Mouse (Mus musculus) kidney, postnatal 4 days (tissue): ENCODE measurements around the gene Glcci1.
"Not testable (repeated sequence)": the region's sequence is repeated elsewhere in the genome, so short reads cannot be mapped to it uniquely, and the experiment has no call there.

Experiments
- DNase-seq, 2 experiments: peaks; one replicate each; pipeline ENCODE4 v3.0.0; 2021; ENCODE audit warnings: mixed read lengths in 2 of 2

Glcci1 gene

GRCm38 (mm10) chr6:8495827-8496222 lies 13.6 kb upstream of the Glcci1 start:
- DNase-seq, result peak in 1 of 2 experiments; percentile 26

DNA sequence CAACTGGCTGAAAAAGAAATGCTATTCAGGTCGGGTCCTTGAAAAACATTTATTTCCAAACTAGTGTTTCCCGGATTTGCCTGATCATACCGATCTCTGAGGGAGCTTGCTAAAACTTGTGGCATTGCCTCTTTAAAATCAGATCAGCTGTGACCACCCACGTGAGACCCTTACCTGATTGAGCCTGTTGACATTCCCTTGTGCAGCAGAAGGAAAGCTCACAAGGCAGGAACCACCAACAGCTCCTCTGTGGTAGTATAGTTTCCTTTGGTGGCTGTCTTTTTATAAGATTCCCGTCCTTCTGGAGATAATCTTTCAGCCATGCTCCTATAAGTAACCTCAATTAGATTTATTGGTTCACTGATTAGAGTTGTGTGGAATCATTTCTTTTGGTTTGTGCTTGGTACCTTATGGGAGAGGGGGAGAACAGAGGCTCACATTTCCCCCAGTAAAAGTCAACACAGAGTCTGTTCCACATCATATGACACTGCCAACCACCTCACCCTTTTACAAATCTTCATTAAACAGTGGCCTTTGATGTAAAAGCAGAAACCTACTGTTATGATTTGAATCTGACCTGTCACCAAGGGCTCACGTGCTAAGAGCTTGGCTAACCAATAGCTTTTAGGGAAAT lies 12.0 kb upstream of the Glcci1 start:
- no peak for DNase-seq

GRCm38 (mm10) chr6:8497868-8498257 lies 11.5 kb upstream of the Glcci1 start:
- DNase-seq, result peak in 1 of 2 experiments; percentile 19

GRCm38 (mm10) chr6:8498961-8499360 lies 10.4 kb upstream of the Glcci1 start:
- no peak for DNase-seq

DNA sequence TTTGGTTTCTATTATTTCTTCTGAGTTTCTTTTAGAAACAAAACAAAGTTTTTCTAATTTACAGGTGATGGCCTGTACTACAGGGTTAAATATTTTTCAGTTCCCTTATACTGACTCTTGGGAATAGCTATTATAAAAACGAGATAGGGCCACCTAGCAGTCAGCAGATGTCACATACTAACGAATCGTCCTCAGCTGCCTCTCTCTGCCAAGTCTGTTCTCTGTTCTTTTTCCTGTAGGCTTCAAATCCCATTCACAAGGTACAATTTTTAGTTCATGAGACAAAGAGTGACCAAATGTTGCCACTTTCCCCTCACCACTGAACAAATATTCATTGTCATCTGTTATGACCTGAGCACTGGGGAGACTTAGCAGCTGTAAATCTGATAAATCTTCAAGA lies 5.4 kb upstream of the Glcci1 start:
- DNase-seq, result no peak

GRCm38 (mm10) chr6:8504521-8505228 lies 4.7 kb upstream of the Glcci1 start:
- DNase-seq, result no peak

GRCm38 (mm10) chr6:8506631-8507030 lies 2.8 kb upstream of the Glcci1 start:
- no peak for DNase-seq

GRCm38 (mm10) chr6:8508883-8509536 lies 390 bp upstream of the Glcci1 start:
- DNase-seq, result peak; percentile 99 to 100

DNA sequence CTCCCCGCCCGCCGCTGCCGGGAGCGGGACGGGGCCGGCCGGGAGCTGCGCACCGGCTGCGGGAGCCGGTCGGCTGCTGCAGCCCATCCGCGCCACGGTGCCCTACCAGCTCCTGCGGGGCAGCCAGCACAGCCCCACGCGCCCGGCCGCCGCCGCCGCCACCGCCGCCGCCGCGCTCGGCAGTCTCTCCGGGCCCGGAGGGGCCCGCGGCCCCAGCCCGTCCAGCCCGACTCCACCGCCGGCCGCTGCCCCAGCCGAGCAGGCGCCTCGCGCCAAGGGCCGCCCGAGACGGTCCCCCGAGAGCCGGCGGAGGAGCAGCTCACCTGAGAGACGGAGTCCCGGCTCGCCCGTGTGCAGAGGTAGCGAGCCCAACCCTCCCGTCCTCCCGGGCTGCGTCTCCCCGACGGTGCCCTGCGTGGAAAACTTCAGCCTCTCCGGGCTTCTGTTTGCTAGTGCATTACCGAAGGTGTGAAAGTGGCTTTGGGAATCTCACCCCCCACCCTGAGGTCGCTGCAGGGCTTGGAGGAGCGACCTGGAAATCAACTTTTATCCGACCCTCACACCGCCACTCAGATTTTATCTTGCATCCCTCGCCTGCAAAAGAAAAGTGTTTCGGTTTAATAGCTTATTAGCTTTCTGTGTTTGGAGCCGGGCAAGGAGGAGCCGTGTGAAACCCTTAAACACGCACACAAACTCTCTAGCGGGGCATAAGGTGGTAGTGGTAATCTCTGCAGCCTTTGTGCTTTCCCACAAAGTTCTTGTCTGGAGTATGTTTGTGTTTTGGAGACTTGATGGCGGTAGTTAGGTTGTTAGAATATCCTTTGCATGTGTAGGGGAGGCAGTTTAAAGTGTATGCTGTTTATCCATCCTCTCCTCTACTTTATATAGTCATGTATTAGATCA lies 812 bp downstream of the Glcci1 start:
- peak; percentile 53 to 69 for DNase-seq

DNA sequence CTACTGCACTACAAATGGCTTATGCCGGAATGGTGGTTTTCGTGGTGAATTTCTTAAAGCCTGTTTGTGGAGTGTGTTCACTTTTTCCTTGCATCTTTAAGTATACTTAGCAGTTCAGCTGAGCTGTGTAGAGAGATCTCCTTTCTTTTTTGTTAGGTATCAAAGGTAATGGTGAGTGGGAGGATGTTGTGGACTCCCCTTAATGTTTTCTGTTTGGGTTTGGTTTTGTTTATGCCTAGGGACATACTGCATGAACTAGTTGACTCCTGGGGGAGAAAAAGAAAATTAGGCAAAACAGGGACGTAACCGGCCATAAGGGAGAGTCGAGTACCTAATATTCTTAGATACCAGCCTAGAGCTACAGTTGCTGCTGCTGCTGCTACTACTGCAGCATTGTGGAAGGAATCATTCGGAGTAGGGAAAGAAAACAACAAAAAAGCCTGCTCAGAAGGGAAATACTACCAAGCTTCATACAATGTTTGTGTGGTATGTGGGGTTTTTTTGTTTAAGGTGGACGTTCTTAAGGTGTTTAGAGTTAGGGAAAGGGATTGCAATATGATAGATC lies 1.5 kb downstream of the Glcci1 start:
- DNase-seq, result no peak

DNA sequence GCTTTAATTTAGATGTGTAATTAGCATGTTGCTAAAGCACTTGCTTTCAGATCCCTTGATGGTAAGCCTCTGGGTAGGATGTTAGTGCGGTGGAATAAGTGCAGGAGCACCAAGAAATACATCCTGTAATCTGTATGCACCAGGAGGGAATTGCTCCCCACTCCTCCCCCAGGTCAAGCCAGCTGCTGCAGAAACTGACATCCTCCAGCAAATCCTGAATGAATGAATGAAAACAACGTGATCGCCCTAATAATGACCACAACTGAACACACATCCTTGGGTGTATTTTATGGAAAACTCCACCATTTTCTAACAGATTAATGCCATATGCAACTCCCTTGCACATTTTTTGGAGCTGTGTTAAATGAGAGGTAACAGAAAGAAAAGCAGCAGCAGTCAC lies 2.0 kb downstream of the Glcci1 start:
- DNase-seq, result peak; percentile 16 to 25

DNA sequence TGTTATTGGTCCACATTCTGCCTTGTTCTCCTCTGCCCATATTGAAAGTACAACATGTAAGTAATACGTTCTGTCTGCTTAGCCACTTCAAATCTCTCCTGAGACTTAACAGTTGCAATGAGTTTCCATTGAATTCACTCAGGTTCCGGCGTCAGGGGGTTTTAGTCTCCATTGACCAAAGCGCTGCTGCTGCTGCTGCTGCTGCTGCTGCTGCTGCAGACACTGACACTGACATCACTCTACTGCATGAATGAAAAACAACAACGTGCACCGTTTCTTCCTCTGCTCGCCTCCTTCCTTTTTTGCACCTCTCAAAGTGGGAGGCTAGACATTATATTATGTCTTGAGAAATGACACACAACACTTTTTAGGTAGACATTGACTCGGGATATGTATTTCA lies 3.0 kb downstream of the Glcci1 start:
- DNase-seq, result peak in 1 of 2 experiments; percentile 12

DNA sequence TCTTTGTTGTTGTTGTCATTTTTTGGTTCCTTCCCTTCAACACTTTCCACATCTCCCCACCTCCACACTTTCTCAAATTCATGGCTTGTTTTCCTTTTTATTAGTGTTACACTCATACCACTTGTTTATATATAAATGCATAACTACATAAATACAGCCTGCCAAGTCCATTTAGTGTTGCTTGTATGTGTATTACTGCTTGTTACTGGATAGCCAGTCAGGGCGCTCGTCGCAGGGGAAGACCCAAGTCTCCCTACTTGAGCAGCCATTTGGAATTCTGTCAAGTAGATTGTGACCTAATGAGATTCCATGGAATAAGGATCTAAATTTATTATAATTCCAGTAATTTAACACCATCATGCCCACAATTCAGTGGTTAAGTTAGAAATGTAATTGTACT lies 10.3 kb downstream of the Glcci1 start:
- DNase-seq, result no peak

DNA sequence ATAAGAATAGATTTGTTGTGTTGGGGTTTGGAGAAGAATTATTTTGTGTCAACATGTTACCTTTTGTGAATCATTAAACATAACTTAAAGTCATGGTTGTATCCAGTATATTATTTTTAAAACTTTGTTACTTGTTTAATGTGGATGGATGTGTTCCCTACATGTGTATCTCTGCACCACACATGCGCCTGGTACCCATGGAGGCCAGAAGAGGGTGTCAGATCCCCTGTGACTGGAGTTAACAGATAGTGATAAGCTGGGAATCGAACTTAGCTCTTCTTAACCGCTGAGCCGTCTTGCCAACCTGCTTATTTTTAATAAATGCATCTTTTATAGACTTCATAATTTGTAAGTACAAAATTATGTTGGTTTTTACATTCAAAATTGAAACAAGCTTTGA lies 11.8 kb downstream of the Glcci1 start:
- no peak for DNase-seq

DNA sequence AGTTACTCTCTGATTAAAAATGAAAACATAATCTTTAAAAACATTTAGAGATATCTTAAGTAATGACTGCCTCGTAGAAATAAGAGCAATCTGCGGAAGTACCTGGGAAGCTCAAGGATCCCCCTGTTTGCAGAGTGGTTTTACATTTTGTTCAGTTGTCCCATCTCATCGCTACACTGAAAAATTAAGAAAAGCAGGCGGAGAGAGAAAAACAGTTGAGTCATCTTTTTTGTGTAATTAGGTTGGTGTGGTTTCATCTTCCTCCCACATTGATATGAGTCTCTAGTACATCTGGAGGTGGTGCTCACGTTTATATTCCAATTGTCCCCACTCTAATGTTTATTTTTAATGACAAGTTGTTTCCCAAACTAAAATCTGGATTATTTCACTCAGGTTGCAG lies 15.3 kb downstream of the Glcci1 start:
- no peak for DNase-seq

GRCm38 (mm10) chr6:8531104-8531894 lies 21.9 kb downstream of the Glcci1 start:
- DNase-seq, result no peak

- DNase-seq, result no peak
These were observed 27.5 kb downstream of the Glcci1 start for GRCm38 (mm10) chr6:8536944-8537343.

DNA sequence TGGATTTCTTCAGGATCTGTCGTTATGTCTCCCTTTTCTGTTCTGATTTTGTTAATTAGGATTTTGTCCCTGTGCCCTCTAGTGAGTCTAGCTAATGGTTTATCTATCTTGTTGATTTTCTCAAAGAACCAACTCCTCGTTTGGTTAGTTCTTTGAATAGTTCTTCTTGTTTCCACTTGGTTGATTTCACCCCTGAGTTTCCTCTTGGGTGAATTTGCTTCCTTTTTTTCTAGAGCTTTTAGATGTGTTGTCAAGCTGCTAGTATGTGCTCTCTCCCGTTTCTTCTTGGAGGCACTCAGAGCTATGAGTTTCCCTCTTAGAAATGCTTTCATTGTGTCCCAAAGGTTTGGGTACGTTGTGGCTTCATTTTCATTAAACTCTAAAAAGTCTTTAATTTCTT lies 32.1 kb downstream of the Glcci1 start:
- not testable (repeated sequence) for DNase-seq

DNA sequence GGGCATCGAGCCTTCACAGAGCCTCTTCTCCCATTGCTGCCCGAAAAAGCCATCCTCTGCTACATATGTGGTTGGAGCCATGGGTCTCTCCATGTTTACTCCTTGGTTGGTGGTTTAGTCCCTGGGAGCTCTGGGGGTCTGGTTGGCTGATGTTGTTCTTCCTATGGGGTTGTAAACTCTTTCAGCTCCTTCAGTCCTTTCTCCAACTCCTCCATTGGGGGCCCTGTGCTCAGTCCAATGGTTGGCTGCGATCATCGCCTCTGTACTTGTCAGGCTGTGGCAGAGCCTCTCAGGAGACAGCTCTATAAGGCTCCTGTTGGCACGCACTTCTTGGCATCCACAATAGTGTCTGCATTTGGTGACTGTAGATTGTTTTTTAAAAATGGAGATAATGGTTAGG lies 35.4 kb downstream of the Glcci1 start:
- DNase-seq, result no peak

DNA sequence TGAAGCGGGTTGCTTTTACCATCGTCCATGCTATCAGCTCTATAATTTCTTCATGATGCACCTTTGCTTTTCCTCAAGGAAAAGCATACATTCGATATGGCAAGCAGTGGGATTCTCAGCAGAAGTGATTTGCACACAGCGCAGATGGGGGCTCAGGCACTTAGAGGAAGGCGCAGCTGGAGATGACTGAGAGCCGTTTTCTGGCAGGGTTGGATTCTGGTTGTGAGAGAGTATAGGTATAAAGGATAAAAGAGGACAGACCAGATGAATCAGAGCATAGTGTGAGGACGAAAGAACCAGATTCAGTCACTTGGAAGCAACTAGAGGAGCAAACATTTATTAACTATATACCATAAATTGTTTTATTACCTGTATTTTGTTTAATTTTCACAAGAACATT lies 36.4 kb downstream of the Glcci1 start:
- DNase-seq, result no peak

GRCm38 (mm10) chr6:8551155-8551554 lies 41.8 kb downstream of the Glcci1 start:
- no peak for DNase-seq
